Mouse (Mus musculus) G1E-ER4 (cell line): ENCODE data around the gene 2210011C24Rik. TPM values are rescaled to one million over a fixed set of nuclear protein-coding genes. Genes with fewer than 3 reads are reported as not detected.

Experiments
- GATA1 ChIP-seq: IDR thresholded peaks from one replicate; pipeline ENCODE4 v1.8.0; 2012; ENCODE audit warnings: low read length, inconsistent platforms
- polyA plus RNA-seq: library from polyadenylated mRNA; stranded (reverse); fragments of >175 nt; gene quantifications from 2 replicates; pipeline ENCODE4 v1.2.3, GENCODE M21; 2012

The 2210011C24Rik gene
- polyA plus RNA-seq, 1 experiment, result not detected

- TF ChIP-seq GATA1, result no peak
Measured at GRCm38 (mm10) chr8:84027449-84027848, 15.5 kb upstream of the 2210011C24Rik start.

GRCm38 (mm10) chr8:84025863-84026262, 13.9 kb upstream of the 2210011C24Rik start:
- TF ChIP-seq GATA1, result no peak

- TF ChIP-seq GATA1, result no peak
Measured at GRCm38 (mm10) chr8:84024171-84024570, 12.2 kb upstream of the 2210011C24Rik start.

GRCm38 (mm10) chr8:84023631-84024030, 11.7 kb upstream of the 2210011C24Rik start:
- TF ChIP-seq GATA1, result no peak

GRCm38 (mm10) chr8:84023085-84023484, 11.1 kb upstream of the 2210011C24Rik start:
- TF ChIP-seq GATA1, result no peak

- no peak for TF ChIP-seq GATA1
Measured at GRCm38 (mm10) chr8:84021569-84021968, 9.6 kb upstream of the 2210011C24Rik start.

- TF ChIP-seq GATA1, result no peak
Measured at GRCm38 (mm10) chr8:84021096-84021495, 9.1 kb upstream of the 2210011C24Rik start, which contains the start of gene Palm3. Gene Palm3 (plus strand): TSS chr8:84021471.

GRCm38 (mm10) chr8:84019738-84020137, 7.8 kb upstream of the 2210011C24Rik start:
- no peak for TF ChIP-seq GATA1

GRCm38 (mm10) chr8:84015833-84016232, 3.9 kb upstream of the 2210011C24Rik start:
- no peak for TF ChIP-seq GATA1

- no peak for TF ChIP-seq GATA1
Measured at GRCm38 (mm10) chr8:84012499-84013165, 661 bp upstream of the 2210011C24Rik start.

GRCm38 (mm10) chr8:84010625-84011611, 1.1 kb downstream of the 2210011C24Rik start:
- TF ChIP-seq GATA1, result no peak

- no peak for TF ChIP-seq GATA1
Measured at GRCm38 (mm10) chr8:84009876-84010275, 2.1 kb downstream of the 2210011C24Rik start.

- TF ChIP-seq GATA1, result no peak
Measured at GRCm38 (mm10) chr8:84008362-84008761, 3.6 kb downstream of the 2210011C24Rik start.

- TF ChIP-seq GATA1, result no peak
Measured at GRCm38 (mm10) chr8:84004533-84005201, 7.3 kb downstream of the 2210011C24Rik start.

- TF ChIP-seq GATA1, result no peak
Measured at GRCm38 (mm10) chr8:84003612-84004246, 8.2 kb downstream of the 2210011C24Rik start.
